1 mouse cellular context compared by ENCODE assay signal in genomic region chr2:30771806-30772460, GRCm38 (mm10).
TF ChIP-seq lines count a peak whose summit lies in the region.

No protein-coding gene starts in this region.

TF ChIP-seq in MEL, 35 proteins besides CTCF, POLR2A, EP300 and RAD21 (continued from another document):
- TF ChIP-seq TBP (IDR thresholded peaks at IDR 0.05; ENCODE audit: low read depth, low read length) (peak; percentile 96), GABPA (IDR thresholded peaks at IDR 0.05; ENCODE audit: low read depth, low read length) (no peak), MAX (IDR thresholded peaks at IDR 0.05; ENCODE audit: low read length) (no peak), MAFK (IDR thresholded peaks at IDR 0.05; ENCODE audit: borderline replicate concordance, low read depth, low read length) (peak; percentile 39; the same call in 1 of the 2 replicates), KAT2A (conservative IDR thresholded peaks at IDR 0.05; ENCODE audit: low read depth, low read length) (no peak), TAL1 (IDR thresholded peaks at IDR 0.05; ENCODE audit: low read length) (peak; percentile 87), UBTF (IDR thresholded peaks at IDR 0.05; ENCODE audit: borderline replicate concordance, insufficient read depth, low read depth, low read length) (no peak), ZC3H11A (IDR thresholded peaks at IDR 0.05; ENCODE audit: low read depth, low read length) (no peak), SIN3A (IDR thresholded peaks at IDR 0.05; ENCODE audit: low read length) (peak; percentile 93), MEF2A (IDR thresholded peaks at IDR 0.05; ENCODE audit: extremely low read depth, insufficient replicate concordance, low read depth, low read length, poor library complexity, severe bottlenecking) (no peak), MYC (IDR thresholded peaks at IDR 0.05; ENCODE audit: low read depth, low read length) (0 out of 2 replicates have a peak, but pooled peaks have one; percentile 71)
